Mouse (Mus musculus): ENCODE measurements around the gene Mtcl1.

DNA sequence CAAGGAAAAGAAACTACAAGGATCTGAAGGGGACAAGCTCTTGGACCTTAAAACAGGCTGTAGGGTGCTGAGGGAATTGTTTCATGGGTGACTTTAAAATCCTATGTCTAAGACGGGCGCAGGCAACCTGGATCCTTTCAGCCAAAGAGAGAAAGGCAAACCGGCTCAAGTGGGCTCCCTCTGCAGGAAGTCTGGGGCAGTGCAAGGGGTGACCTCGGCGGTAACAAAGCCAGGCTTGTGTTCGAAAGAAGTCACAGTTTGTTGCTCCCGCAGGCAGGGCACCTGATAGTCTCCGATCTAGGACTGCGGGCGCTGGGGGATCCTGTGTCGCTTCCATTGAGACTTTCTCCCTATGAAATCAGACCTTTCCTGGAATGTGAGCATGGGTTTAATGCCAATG lies 36.2 kb upstream of the Mtcl1 start:
- TF ChIP-seq POLR2A (IDR thresholded peaks at IDR 0.05; ENCODE audit: borderline replicate concordance, low read depth, low read length): no peak
- peak; percentile 28 for TF ChIP-seq CTCF (IDR thresholded peaks at IDR 0.05; ENCODE audit: low read depth, low read length)
